Comparison of ENCODE assay signal across 17 mouse cellular contexts in the genomic region with DNA sequence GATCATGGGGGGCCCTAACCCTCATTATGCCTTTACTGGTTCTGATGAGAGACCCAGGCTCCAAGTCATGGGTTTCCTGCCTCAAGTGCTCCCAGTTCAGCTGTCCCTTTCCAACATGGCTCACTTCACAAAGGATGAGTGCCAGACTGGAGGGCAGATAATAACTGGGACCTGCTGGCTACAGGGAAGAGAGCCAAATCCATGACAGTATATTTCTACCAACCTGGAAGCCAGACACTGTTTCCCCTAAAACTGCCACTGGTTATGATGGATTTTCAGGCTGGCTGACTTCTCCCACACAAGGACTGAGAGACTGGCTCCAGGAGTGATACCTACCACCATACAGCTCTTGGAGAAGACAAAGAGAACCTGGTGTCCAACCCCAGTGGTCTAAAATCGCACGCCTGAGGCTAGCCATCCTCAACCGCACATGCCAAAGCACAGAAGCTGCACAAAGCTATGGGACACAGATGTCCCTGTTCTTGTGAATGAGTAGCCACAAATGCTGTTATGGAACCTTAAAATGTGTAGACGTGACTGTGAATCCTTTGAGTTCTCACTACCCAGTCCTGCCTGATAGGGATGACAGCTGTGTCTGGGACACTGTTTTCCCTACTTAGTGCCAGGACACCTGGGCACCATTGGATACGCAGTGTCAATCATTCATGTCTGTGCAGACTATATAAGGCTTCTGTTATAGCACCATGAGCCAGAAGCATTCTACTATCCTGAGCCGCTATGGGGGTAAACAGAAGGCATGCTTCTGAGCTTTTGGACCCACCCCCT. TPM values are rescaled to one million over a fixed set of nuclear protein-coding genes. Genes with fewer than 3 reads are reported as not detected.
DNase-seq lines count a peak whose midpoint lies in the region; ATAC-seq and TF ChIP-seq lines count a peak whose summit lies in the region.
"Had no signal": no experiment of that assay in that cellular context is flagged by ENCODE, and none has a peak within 500 bp of the region (broad histone marks: within the 10 kb centered on the region; RNA-seq: fewer than 3 reads in every experiment).

No protein-coding gene starts in this region.

- no peak for TF ChIP-seq CTCF in hindbrain, postnatal 0 days (IDR thresholded peaks at IDR 0.05; ENCODE audit: low read depth)
- no peak for TF ChIP-seq CTCF in brain, embryonic 14.5 days (IDR thresholded peaks at IDR 0.05; ENCODE audit: borderline replicate concordance, extremely low read depth, insufficient read depth, insufficient read length)

- 0 out of 2 replicates have a peak overlapping the region, but pooled peaks have one; percentile 31 for H3K27ac ChIP-seq in forebrain, embryonic 13.5 days
- no peak overlapping the region for H3K27ac ChIP-seq in forebrain, embryonic 11.5 days (ENCODE audit: low read depth, low read length)
- H3K27ac ChIP-seq in hindbrain, postnatal 0 days, result no peak overlapping the region
- no peak overlapping the region for H3K27ac ChIP-seq in hindbrain, embryonic 14.5 days
- H3K27ac ChIP-seq: embryonic facial prominence, embryonic 12.5 days had no signal

- no peak for TF ChIP-seq POLR2A in brain, embryonic 14.5 days (IDR thresholded peaks at IDR 0.05; ENCODE audit: borderline replicate concordance, extremely low read depth, insufficient read depth, insufficient read length, poor library complexity, severe bottlenecking)

- no peaks in the 10 kb centered on the region for H3K9me3 ChIP-seq in forebrain, embryonic 13.5 days (replicated peaks)
- no peaks in the 10 kb centered on the region for H3K9me3 ChIP-seq in forebrain, embryonic 11.5 days (ENCODE audit: control insufficient read depth, low read length)
- H3K9me3 ChIP-seq in hindbrain, postnatal 0 days (ENCODE audit: low read length), result no peaks in the 10 kb centered on the region
- no peaks in the 10 kb centered on the region for H3K9me3 ChIP-seq in hindbrain, embryonic 14.5 days (ENCODE audit: control insufficient read depth, low read length)
- H3K9me3 ChIP-seq: embryonic facial prominence, embryonic 12.5 days had no signal

- no peaks in the 10 kb centered on the region for H3K36me3 ChIP-seq in forebrain, embryonic 13.5 days (ENCODE audit: poor library complexity, severe bottlenecking)
- H3K36me3 ChIP-seq in forebrain, embryonic 11.5 days (ENCODE audit: control insufficient read depth, insufficient read depth, low read length), result no peaks in the 10 kb centered on the region
- H3K36me3 ChIP-seq in hindbrain, postnatal 0 days (ENCODE audit: insufficient read depth, low read length), result no peaks in the 10 kb centered on the region
- H3K36me3 ChIP-seq in hindbrain, embryonic 14.5 days (replicated peaks; ENCODE audit: control insufficient read depth, insufficient read depth), result no peaks in the 10 kb centered on the region
- H3K36me3 ChIP-seq: embryonic facial prominence, embryonic 12.5 days had no signal

- H3K4me2 ChIP-seq in forebrain, embryonic 13.5 days, result no peak overlapping the region
- H3K4me2 ChIP-seq in forebrain, embryonic 11.5 days (ENCODE audit: low read depth, low read length, severe bottlenecking), result no peak overlapping the region
- no peak overlapping the region for H3K4me2 ChIP-seq in hindbrain, postnatal 0 days (ENCODE audit: low read depth, low read length)
- H3K4me2 ChIP-seq in hindbrain, embryonic 14.5 days (replicated peaks), result no peak overlapping the region
- H3K4me2 ChIP-seq: embryonic facial prominence, embryonic 12.5 days had no signal

- 90% methylated on average over 6 of the region's 6 CpGs for WGBS in forebrain, embryonic 13.5 days
- 92% methylated on average over 6 of the region's 6 CpGs for WGBS in forebrain, embryonic 11.5 days
- 66% methylated on average over 6 of the region's 6 CpGs for WGBS in hindbrain, postnatal 0 days
- whole genome bisulfite sequencing in hindbrain, embryonic 14.5 days, result 89% methylated on average over 6 of the region's 6 CpGs

- no peak overlapping the region for H3K4me3 ChIP-seq in forebrain, embryonic 13.5 days
- no peak overlapping the region for H3K4me3 ChIP-seq in forebrain, embryonic 11.5 days (ENCODE audit: low read depth, low read length)
- no peak overlapping the region for H3K4me3 ChIP-seq in hindbrain, postnatal 0 days (ENCODE audit: low read length)
- H3K4me3 ChIP-seq in hindbrain, embryonic 14.5 days (replicated peaks; ENCODE audit: low read length), result no peak overlapping the region
- H3K4me3 ChIP-seq: embryonic facial prominence, embryonic 12.5 days; erythroblast, embryonic 14.5 days; myocyte had no signal

- H3K9ac ChIP-seq in forebrain, embryonic 13.5 days, result no peak overlapping the region
- no peak overlapping the region for H3K9ac ChIP-seq in forebrain, embryonic 11.5 days (ENCODE audit: low read length)
- H3K9ac ChIP-seq in hindbrain, postnatal 0 days (replicated peaks; ENCODE audit: low read length), result no peak overlapping the region
- no peak overlapping the region for H3K9ac ChIP-seq in hindbrain, embryonic 14.5 days
- H3K9ac ChIP-seq: embryonic facial prominence, embryonic 12.5 days had no signal

- no peaks in the 10 kb centered on the region; the same call in 1 of the 2 replicates for H3K27me3 ChIP-seq in forebrain, embryonic 13.5 days
- H3K27me3 ChIP-seq in forebrain, embryonic 11.5 days (ENCODE audit: control insufficient read depth, insufficient read depth, low read length), result no peaks in the 10 kb centered on the region
- no peaks in the 10 kb centered on the region for H3K27me3 ChIP-seq in hindbrain, postnatal 0 days (ENCODE audit: insufficient read depth, low read length)
- H3K27me3 ChIP-seq in hindbrain, embryonic 14.5 days (ENCODE audit: control insufficient read depth, insufficient read depth, low read length), result no peaks in the 10 kb centered on the region
- H3K27me3 ChIP-seq: CH12.LX; embryonic facial prominence, embryonic 12.5 days had no signal

- peak; percentile 87 for ATAC-seq in forebrain, embryonic 13.5 days
- ATAC-seq in forebrain, embryonic 11.5 days (replicated peaks; ENCODE audit: low FRiP score), result no peak
- ATAC-seq in hindbrain, postnatal 0 days, result peak; percentile 69
- ATAC-seq in hindbrain, embryonic 14.5 days (ENCODE audit: low FRiP score), result no peak
- ATAC-seq: lung, postnatal 0 days had no signal

- no peak for DNase-seq in forebrain, embryonic 11.5 days (ENCODE audit: low spot score)
- DNase-seq in hindbrain, postnatal 0 days (ENCODE audit: low spot score), result peak; percentile 68
- no peak for DNase-seq in hindbrain, embryonic 14.5 days (ENCODE audit: low spot score)
- DNase-seq in brain, embryonic 14.5 days (ENCODE audit: low read depth), result peak; percentile 71
- DNase-seq in layer of hippocampus, adult 9-11 months, result peak; percentile 50
- no peak for DNase-seq in kidney, postnatal 14 days
- DNase-seq: adrenal gland, postnatal 25 days; kidney, adult 11 months; midbrain, embryonic 14.5 days; right cerebral cortex, postnatal 25 days; thymus, postnatal 4 days had no signal

- H3K4me1 ChIP-seq in forebrain, embryonic 13.5 days, result no peaks in the 10 kb centered on the region
- no peaks in the 10 kb centered on the region for H3K4me1 ChIP-seq in forebrain, embryonic 11.5 days (replicated peaks; ENCODE audit: control insufficient read depth, insufficient read depth, low read length)
- no peaks in the 10 kb centered on the region for H3K4me1 ChIP-seq in hindbrain, postnatal 0 days (ENCODE audit: insufficient read depth, low read length)
- H3K4me1 ChIP-seq in hindbrain, embryonic 14.5 days (replicated peaks; ENCODE audit: control insufficient read depth, insufficient read depth, low read length), result no peaks in the 10 kb centered on the region
- H3K4me1 ChIP-seq: embryonic facial prominence, embryonic 12.5 days had no signal

RNA-seq across cellular contexts. Expression of a gene that starts 4.5 kb away (rescaled TPM):
- 19.8 and 23.3 TPM in 2 replicates for polyA plus RNA-seq in forebrain, embryonic 13.5 days (2015; fragmentation: Nextera tagmentation; extraction: Ambion mirVana)
- 41.0 and 41.9 TPM in 2 replicates for polyA plus RNA-seq in forebrain, embryonic 11.5 days (2014; fragmentation: Nextera tagmentation; extraction: Ambion mirVana)
- 25.7 and 28.0 TPM in 2 replicates for total RNA-seq in hindbrain, postnatal 0 days (2014; rRNA removed)
- 31.2 TPM in 2 replicates for polyA plus RNA-seq in hindbrain, postnatal 0 days (2015; fragmentation: Nextera tagmentation; extraction: Ambion mirVana)
- polyA plus RNA-seq in hindbrain, embryonic 14.5 days (2014; fragmentation: Nextera tagmentation; extraction: Ambion mirVana), result 48.1 and 49.8 TPM in 2 replicates
- polyA plus RNA-seq in brain, embryonic 14.5 days (2012; rRNA removed), result 35.6 and 38.3 TPM in 2 replicates

Comparison
In these comparisons a context has a peak if more than half of its experiments do, and no peak if none do; other contexts are left out.
1. ATAC-seq: peak in forebrain, embryonic 13.5 days (single experiment) and hindbrain, postnatal 0 days (single experiment); none in forebrain, embryonic 11.5 days (single experiment) and hindbrain, embryonic 14.5 days (single experiment).
2. DNase-seq: peak in hindbrain, postnatal 0 days (single experiment), brain, embryonic 14.5 days (single experiment) and layer of hippocampus, adult 9-11 months (single experiment); none in forebrain, embryonic 11.5 days (single experiment), hindbrain, embryonic 14.5 days (single experiment) and kidney, postnatal 14 days (single experiment).